Mouse (Mus musculus): ENCODE measurements at regions not wholly inside any gene's neighbourhood (a gene's known extent, or its start where the extent isn't known, plus 50 kb on each side); places are given as distances from the start of the nearest gene placed in this dataset.

GRCm38 (mm10) chr7:145093417-145094133, 114.3 kb downstream of the 1810010D01Rik start:
- TF ChIP-seq POLR2A (IDR thresholded peaks at IDR 0.05; ENCODE audit: insufficient read length, low read depth) (no peak), E2F4 (IDR thresholded peaks at IDR 0.05; ENCODE audit: insufficient read depth) (no peak), MYOD1 (IDR thresholded peaks at IDR 0.05; ENCODE audit: control insufficient read depth in 1 of 3, insufficient read length in 2 of 3, low read depth in 2 of 3) (no peak), MAX (IDR thresholded peaks at IDR 0.05; ENCODE audit: low read depth) (no peak), MYOG (IDR thresholded peaks at IDR 0.05; ENCODE audit: control insufficient read depth in 1 of 3, insufficient read depth in 1 of 3, insufficient read length in 2 of 3, low read depth in 2 of 3) (no peak), USF1 (IDR thresholded peaks at IDR 0.05; ENCODE audit: low read depth) (no peak), CEBPB (IDR thresholded peaks at IDR 0.05; ENCODE audit: insufficient read depth, poor library complexity, severe bottlenecking) (no peak), SRF (IDR thresholded peaks at IDR 0.05; ENCODE audit: control insufficient read depth, insufficient read length, low read depth) (no peak)

Measured in myocyte (in vitro differentiated cells).